Mouse (Mus musculus) ES-Bruce4 (cell line): ENCODE measurements around the gene Gm5737. TPM values are rescaled to one million over a fixed set of nuclear protein-coding genes. Genes with fewer than 3 reads are reported as not detected.

Experiments used
- H3K27ac ChIP-seq: 2 replicates; pipeline ENCODE4 v1.5.1; 2012; ENCODE audit warnings: low read length, inconsistent platforms; ENCODE audit not compliant: insufficient read depth
- H3K27me3 ChIP-seq: 2 replicates; pipeline ENCODE4 v1.6.1; 2012; ENCODE audit warnings: mild to moderate bottlenecking, low read length, inconsistent platforms; ENCODE audit not compliant: control insufficient read depth, poor library complexity, insufficient read depth, severe bottlenecking
- H3K36me3 ChIP-seq: 2 replicates; pipeline ENCODE4 v1.6.1; 2012; ENCODE audit warnings: inconsistent platforms, mild to moderate bottlenecking, low read length, moderate library complexity; ENCODE audit not compliant: control insufficient read depth, poor library complexity, insufficient read depth, severe bottlenecking
- H3K4me1 ChIP-seq: one replicate; pipeline ENCODE4 v1.8.1; 2011; ENCODE audit warnings: low read length; ENCODE audit not compliant: control insufficient read depth, insufficient read depth
- H3K4me3 ChIP-seq: 2 replicates; pipeline ENCODE4 v1.5.1; 2011; ENCODE audit warnings: low read depth, mild to moderate bottlenecking, low read length
- H3K9ac ChIP-seq: 2 replicates; pipeline ENCODE4 v1.6.1; 2012; ENCODE audit warnings: low read depth, mild to moderate bottlenecking, inconsistent platforms; ENCODE audit not compliant: poor library complexity, severe bottlenecking
- H3K9me3 ChIP-seq: replicated peaks from 2 replicates; pipeline ENCODE4 v1.6.1; 2012; ENCODE audit warnings: mild to moderate bottlenecking, low read length, inconsistent platforms; ENCODE audit not compliant: control insufficient read depth, poor library complexity, insufficient read depth, severe bottlenecking
- CTCF ChIP-seq: IDR thresholded peaks from one replicate; pipeline ENCODE4 v1.8.1; 2011; ENCODE audit warnings: low read depth, low read length
- EP300 ChIP-seq: IDR thresholded peaks from 2 replicates; pipeline ENCODE4 v1.6.1; 2011; ENCODE audit warnings: low read depth, low read length; ENCODE audit not compliant: insufficient read depth
- POLR2A ChIP-seq: IDR thresholded peaks from one replicate; pipeline ENCODE4 v1.8.1; 2011; ENCODE audit warnings: low read length; ENCODE audit not compliant: insufficient read depth
- polyA plus RNA-seq: library from polyadenylated mRNA; stranded (reverse); fragments of >200 nt; gene quantifications from 2 replicates; pipeline ENCODE4 v1.2.4, GENCODE M21; 2011; ENCODE audit warnings: low read depth; ENCODE audit not compliant: missing spikeins, insufficient read depth, insufficient read length

Gene Gm5737
- polyA plus RNA-seq, 1 experiment = not detected

DNA sequence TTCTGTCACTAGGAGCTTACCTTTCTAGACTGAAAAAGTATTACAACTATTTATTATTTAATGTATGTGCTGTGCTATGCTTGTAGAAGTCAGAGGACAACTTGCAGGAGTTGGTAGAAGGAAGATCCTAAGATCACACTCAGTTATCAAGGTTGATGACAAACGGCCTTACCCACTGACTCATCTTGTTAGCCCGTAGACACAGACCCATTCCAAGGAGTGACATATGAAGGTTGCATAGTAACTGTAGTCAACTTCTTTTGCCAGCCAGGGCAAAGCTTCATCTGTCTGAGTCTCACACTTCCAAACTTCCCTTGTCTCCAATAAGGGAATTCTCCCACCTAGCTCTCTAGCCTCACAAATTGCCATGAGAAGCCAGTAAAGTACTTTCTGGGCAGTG is 54.5 kb downstream of the Gm5737 start:
- Histone ChIP-seq H3K4me1 (peaks cover 4% of the 10 kb centered on the region), H3K27ac (no peak overlapping the region), H3K9ac (no peak overlapping the region), H3K4me3 (no peak overlapping the region), H3K27me3 (no peaks in the 10 kb centered on the region), H3K9me3 (no peaks in the 10 kb centered on the region), H3K36me3 (no peaks in the 10 kb centered on the region)
- TF ChIP-seq CTCF (no peak), EP300 (no peak), POLR2A (no peak)

DNA sequence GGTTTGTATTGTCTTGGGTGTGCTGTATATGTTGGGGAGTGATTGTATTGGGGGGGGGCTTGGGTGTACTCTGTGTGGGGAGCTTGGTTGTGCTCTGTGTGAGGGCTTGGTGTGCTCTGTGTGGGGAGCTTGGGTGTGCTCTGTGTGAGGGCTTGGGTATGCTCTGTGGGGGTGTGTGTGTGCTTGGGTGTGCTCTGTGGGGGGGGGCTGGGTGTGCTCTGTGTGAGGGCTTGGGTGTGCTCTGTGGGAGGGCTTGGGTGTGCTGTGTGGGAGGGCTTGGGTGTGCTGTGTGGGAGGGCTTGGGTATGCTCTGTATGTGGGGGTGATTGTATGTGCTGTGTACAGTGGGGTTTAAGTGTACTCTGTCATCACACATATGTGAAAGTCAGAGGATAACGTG is 55.6 kb downstream of the Gm5737 start:
- no peaks in the 10 kb centered on the region for H3K36me3 ChIP-seq
- no peak overlapping the region for H3K9ac ChIP-seq
- no peaks in the 10 kb centered on the region for H3K9me3 ChIP-seq
- no peak overlapping the region for H3K27ac ChIP-seq
- H3K4me1 ChIP-seq = peaks cover 2% of the 10 kb centered on the region
- no peak for TF ChIP-seq EP300
- TF ChIP-seq POLR2A = no peak
- TF ChIP-seq CTCF = no peak
- H3K4me3 ChIP-seq = no peak overlapping the region
- H3K27me3 ChIP-seq = no peaks in the 10 kb centered on the region

DNA sequence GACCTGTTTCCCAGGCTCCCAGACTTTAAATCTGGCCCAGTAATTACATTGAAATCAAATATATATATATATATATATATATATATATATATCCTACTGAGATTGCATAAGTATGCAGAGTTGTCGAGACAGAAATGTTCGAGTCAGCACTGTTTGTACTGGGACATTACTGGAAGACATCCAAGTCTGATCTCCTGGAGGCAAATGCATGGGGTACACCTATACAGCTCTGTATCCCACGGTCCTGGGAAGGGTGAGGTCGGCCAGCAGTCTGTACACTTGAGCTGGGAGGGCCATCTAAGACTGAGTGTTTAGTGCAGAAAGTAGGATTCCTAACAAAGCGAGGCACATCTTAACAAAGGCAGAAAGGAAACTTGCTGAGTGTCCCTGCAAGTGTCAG is 57.7 kb downstream of the Gm5737 start:
- peaks cover 2% of the 10 kb centered on the region for H3K4me1 ChIP-seq

DNA sequence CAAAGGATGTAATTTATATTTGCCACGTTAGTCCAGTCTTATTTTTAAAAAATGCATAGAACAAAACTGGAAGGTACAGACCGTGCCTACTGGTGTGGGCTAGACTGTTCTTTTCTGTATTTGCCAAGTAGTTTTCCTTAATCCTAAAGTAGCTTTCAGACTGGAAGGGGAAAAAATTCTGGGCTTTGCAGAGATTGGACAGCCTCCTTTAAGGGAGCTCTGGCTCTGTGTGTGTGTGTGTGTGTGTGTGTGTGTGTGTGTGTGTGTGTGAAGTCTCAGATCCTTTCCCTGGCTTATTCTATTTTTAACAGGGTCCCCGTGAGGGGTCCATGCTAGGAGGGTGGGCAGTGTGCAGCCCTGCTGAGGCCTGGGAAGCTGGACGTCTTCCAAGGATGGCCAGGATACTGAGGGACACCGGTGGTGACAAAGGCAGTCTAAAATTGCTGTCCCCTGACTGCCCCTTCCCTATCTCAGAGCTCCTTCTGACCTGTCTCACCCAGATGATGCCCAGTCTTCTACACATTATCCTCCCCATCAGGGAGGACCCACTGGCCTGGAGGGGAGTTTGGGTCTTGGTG is 58.4 kb downstream of the Gm5737 start:
- no peak overlapping the region for H3K9ac ChIP-seq
- no peaks in the 10 kb centered on the region for H3K36me3 ChIP-seq

More for the DNA sequence above, 57.7 kb downstream of the Gm5737 start:
- H3K4me3 ChIP-seq = no peak overlapping the region
- H3K9ac ChIP-seq = no peak overlapping the region
- no peaks in the 10 kb centered on the region for H3K9me3 ChIP-seq
- H3K27me3 ChIP-seq = no peaks in the 10 kb centered on the region
- no peaks in the 10 kb centered on the region for H3K36me3 ChIP-seq
- H3K27ac ChIP-seq = no peak overlapping the region
- TF ChIP-seq POLR2A (no peak), CTCF (no peak), EP300 (no peak)

DNA sequence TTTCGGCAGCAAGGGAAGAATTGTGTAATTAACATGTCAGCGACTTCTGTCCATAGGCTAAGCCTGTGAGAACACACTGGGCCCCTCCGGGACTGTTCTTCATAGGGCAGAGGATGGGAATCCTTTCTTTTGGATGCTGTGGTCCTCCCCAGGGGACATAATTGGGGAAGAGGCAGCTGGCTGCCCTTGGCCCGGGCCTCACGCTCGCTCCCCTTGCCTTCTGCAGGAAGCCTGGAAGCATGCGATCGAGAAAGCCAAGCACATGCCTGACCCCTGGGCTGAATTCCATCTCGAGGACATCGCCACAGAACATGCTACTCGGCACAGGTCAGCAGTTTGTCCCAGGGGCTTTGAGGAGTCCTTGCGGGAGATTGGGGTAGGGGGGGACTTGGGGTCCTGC is 60.9 kb downstream of the Gm5737 start:
- no peak overlapping the region for H3K27ac ChIP-seq
- TF ChIP-seq CTCF (no peak), POLR2A (no peak), EP300 (no peak)

More for the DNA sequence above, 58.4 kb downstream of the Gm5737 start:
- TF ChIP-seq POLR2A (no peak), CTCF (no peak), EP300 (no peak)
- Histone ChIP-seq H3K4me1 (peaks cover 4% of the 10 kb centered on the region), H3K27ac (no peak overlapping the region), H3K27me3 (no peaks in the 10 kb centered on the region), H3K9me3 (no peaks in the 10 kb centered on the region), H3K4me3 (no peak overlapping the region)

DNA sequence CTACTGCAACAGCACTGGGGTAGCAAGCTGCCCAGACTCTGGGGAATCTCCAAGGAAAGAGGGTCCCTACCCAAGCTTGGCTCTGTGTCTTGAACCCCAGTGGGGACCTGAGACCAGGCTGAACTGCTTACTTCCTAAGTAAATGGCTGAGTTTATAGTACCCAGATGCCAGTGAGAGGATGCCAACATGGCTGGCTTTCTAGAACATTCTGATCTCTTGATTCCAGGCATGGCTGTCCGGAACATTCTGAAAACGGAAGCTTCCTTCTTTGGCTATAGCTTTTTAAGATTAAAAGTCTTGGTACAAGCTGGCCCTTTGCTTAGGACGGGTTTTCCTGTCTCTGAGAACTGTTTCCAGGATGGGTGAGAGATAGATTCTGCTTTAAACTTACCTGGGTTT is 61.9 kb downstream of the Gm5737 start:
- H3K4me3 ChIP-seq = no peak overlapping the region
- H3K9ac ChIP-seq = no peak overlapping the region
- TF ChIP-seq POLR2A (no peak), EP300 (no peak), CTCF (no peak)
- H3K27me3 ChIP-seq = no peaks in the 10 kb centered on the region
- H3K9me3 ChIP-seq = no peaks in the 10 kb centered on the region
- peaks cover 2% of the 10 kb centered on the region for H3K4me1 ChIP-seq
- no peaks in the 10 kb centered on the region for H3K36me3 ChIP-seq
- H3K27ac ChIP-seq = no peak overlapping the region

More for the DNA sequence above, 60.9 kb downstream of the Gm5737 start:
- Histone ChIP-seq H3K9ac (no peak overlapping the region), H3K9me3 (no peaks in the 10 kb centered on the region), H3K4me1 (peaks cover 2% of the 10 kb centered on the region), H3K4me3 (no peak overlapping the region), H3K36me3 (no peaks in the 10 kb centered on the region), H3K27me3 (no peaks in the 10 kb centered on the region)
